Mouse (Mus musculus): ENCODE measurements around the gene Hoxd12.

DNA sequence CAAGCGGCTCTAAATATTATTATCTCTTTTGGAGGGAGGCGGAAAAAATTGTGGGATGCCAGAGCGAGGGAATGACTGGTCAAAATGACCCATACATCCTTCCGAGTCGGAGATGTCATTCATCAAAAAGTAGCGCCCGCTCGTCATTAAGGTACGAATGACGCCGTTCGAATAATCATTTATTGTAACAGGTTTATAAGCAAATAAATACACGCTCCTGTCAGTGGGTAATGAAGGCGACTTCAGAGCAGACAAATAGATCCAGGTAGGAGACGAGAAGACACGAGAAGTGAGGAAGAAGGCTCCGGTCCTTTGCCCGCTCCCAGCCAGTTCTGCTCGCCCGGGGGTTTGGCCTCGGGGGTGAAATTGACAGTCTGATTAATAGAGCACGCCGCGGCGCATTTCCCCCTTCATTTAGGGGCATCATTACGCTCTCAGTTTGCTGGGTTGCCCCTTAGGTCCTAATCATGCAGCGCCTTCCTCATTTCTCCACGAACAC is 15.3 kb upstream of the Hoxd12 start, which contains the start of gene Evx2:
- no peak for TF ChIP-seq CTCF (IDR thresholded peaks at IDR 0.05; ENCODE audit: insufficient read depth, low read length)
- TF ChIP-seq POLR2A (IDR thresholded peaks at IDR 0.05; ENCODE audit: borderline replicate concordance, extremely low read depth, low read depth, low read length), result no peak
